Mouse (Mus musculus): Measurements from ENCODE around the gene Prl2a1. TPM values are rescaled to one million over a fixed set of nuclear protein-coding genes. Genes with fewer than 3 reads are reported as not detected.
"Not testable (repeated sequence)": the region's sequence is repeated elsewhere in the genome, so short reads cannot be mapped to it uniquely, and the experiment has no call there.

The Prl2a1 gene
- polyA plus RNA-seq (2016; fragmentation: Nextera tagmentation; extraction: Ambion mirVana) = not detected in 2 replicates

GRCm38 (mm10) chr13:27801354-27801753 lies at the start of gene Prl2a1:
Gene Prl2a1, plus strand, starts transcription at chr13:27801654.
- Histone ChIP-seq H3K27ac (no peak within 1 kb of the TSS), H3K9me3 (replicated peaks) (no peaks in the 10 kb centered on the region), H3K36me3 (no peaks in the 10 kb centered on the region), H3K4me2 (no peak within 1 kb of the TSS), H3K9ac (no peak within 1 kb of the TSS), H3K4me3 (no peak within 1 kb of the TSS), H3K4me1 (no peaks in the 10 kb centered on the region), H3K27me3 (replicated peaks) (no peaks in the 10 kb centered on the region)
- no peak for ATAC-seq
- WGBS (ENCODE audit: insufficient replicate concordance) = 59% methylated on average over 1 of the region's 1 CpGs

GRCm38 (mm10) chr13:27780704-27781103 lies 20.8 kb upstream of the Prl2a1 start, which contains the start of gene Prl7c1:
Gene Prl7c1, minus strand, starts transcription at chr13:27780804.
- H3K4me2 ChIP-seq; H3K9me3 ChIP-seq (replicated peaks); H3K4me1 ChIP-seq; H3K27ac ChIP-seq; H3K27me3 ChIP-seq (replicated peaks); H3K36me3 ChIP-seq; H3K4me3 ChIP-seq; ATAC-seq; H3K9ac ChIP-seq: not testable (repeated sequence)
- WGBS (ENCODE audit: insufficient replicate concordance) = 74% methylated on average over 3 of the region's 3 CpGs

GRCm38 (mm10) chr13:27799303-27799702 lies 2.2 kb upstream of the Prl2a1 start:
- ATAC-seq = no peak
- WGBS (ENCODE audit: insufficient replicate concordance) = 41% methylated on average over 4 of the region's 4 CpGs
- H3K27me3 ChIP-seq (replicated peaks) = no peaks in the 10 kb centered on the region
- H3K4me2 ChIP-seq = no peak overlapping the region
- H3K9me3 ChIP-seq (replicated peaks) = no peaks in the 10 kb centered on the region
- H3K4me3 ChIP-seq = no peak overlapping the region
- no peak overlapping the region for H3K27ac ChIP-seq
- H3K9ac ChIP-seq = no peak overlapping the region
- H3K36me3 ChIP-seq = no peaks in the 10 kb centered on the region
- no peaks in the 10 kb centered on the region for H3K4me1 ChIP-seq

- no peak overlapping the region for H3K9ac ChIP-seq
- WGBS (ENCODE audit: insufficient replicate concordance) = 65% methylated on average over 1 of the region's 1 CpGs
- H3K36me3 ChIP-seq = no peaks in the 10 kb centered on the region
- no peaks in the 10 kb centered on the region for H3K9me3 ChIP-seq (replicated peaks)
- no peak overlapping the region for H3K4me2 ChIP-seq
- H3K27me3 ChIP-seq (replicated peaks) = no peaks in the 10 kb centered on the region
- no peak overlapping the region for H3K27ac ChIP-seq
- no peak for ATAC-seq
- no peaks in the 10 kb centered on the region for H3K4me1 ChIP-seq
- no peak overlapping the region for H3K4me3 ChIP-seq
Observed at GRCm38 (mm10) chr13:27802765-27803164, 1.3 kb downstream of the Prl2a1 start.

- Histone ChIP-seq H3K9ac (no peak within 1 kb of the TSS), H3K27ac (no peak within 1 kb of the TSS), H3K36me3 (no peaks in the 10 kb centered on the region), H3K9me3 (replicated peaks) (no peaks in the 10 kb centered on the region), H3K4me1 (no peaks in the 10 kb centered on the region), H3K4me3 (no peak within 1 kb of the TSS), H3K4me2 (no peak within 1 kb of the TSS), H3K27me3 (replicated peaks) (no peaks in the 10 kb centered on the region)
- WGBS (ENCODE audit: insufficient replicate concordance) = 72% methylated on average over 3 of the region's 3 CpGs
- no peak for ATAC-seq
Observed at GRCm38 (mm10) chr13:27849042-27849441, 47.6 kb downstream of the Prl2a1 start, which contains the start of gene Prl2c1. Gene Prl2c1, plus strand, starts transcription at chr13:27849342.

Other genes starting within 250 kb of the Prl2a1 start
- not detected in 2 replicates for gene Prl8a9, start 237.0 kb upstream of the Prl2a1 start, polyA plus RNA-seq (2016; fragmentation: Nextera tagmentation; extraction: Ambion mirVana)
- gene Prl8a1, start 219.5 kb upstream of the Prl2a1 start, polyA plus RNA-seq (2016; fragmentation: Nextera tagmentation; extraction: Ambion mirVana) = not detected in 2 replicates
- not detected in 2 replicates for gene Prl7b1, start 191.1 kb upstream of the Prl2a1 start, polyA plus RNA-seq (2016; fragmentation: Nextera tagmentation; extraction: Ambion mirVana)
- gene Prl7a1, start 159.2 kb upstream of the Prl2a1 start, polyA plus RNA-seq (2016; fragmentation: Nextera tagmentation; extraction: Ambion mirVana) = not detected in 2 replicates
- not detected in 2 replicates for gene Prl7a2, start 133.6 kb upstream of the Prl2a1 start, polyA plus RNA-seq (2016; fragmentation: Nextera tagmentation; extraction: Ambion mirVana)
- gene Prl7d1, start 84.9 kb upstream of the Prl2a1 start, polyA plus RNA-seq (2016; fragmentation: Nextera tagmentation; extraction: Ambion mirVana) = not detected in 2 replicates
- gene Prl7c1, start 20.9 kb upstream of the Prl2a1 start, polyA plus RNA-seq (2016; fragmentation: Nextera tagmentation; extraction: Ambion mirVana) = not detected in 2 replicates
- gene Prl2c1, start 47.7 kb downstream of the Prl2a1 start, polyA plus RNA-seq (2016; fragmentation: Nextera tagmentation; extraction: Ambion mirVana) = not detected in 2 replicates
- not detected in 2 replicates for gene Prl4a1, start 214.6 kb downstream of the Prl2a1 start, polyA plus RNA-seq (2016; fragmentation: Nextera tagmentation; extraction: Ambion mirVana)